ENCODE assay signal across 16 mouse cellular contexts in the genomic region with DNA sequence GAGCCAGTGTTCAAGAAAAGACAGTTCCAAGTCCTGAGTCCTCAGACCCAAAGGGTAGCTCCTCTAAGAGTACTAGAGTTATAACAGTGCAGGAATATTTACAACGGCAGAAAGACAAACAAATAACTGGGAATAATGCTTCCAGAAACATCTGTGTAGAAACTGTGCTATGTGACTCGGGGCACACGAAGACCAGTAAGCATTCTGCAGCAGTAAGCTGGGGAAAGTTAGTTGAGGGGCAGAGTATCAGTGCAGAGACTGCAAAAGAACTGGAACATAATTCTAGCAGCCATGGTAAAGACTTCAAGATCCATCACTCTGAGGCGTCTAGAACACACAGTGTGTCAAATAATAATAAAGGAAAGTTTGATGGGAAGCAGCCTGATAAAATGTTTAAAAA.
"Had no signal": no experiment of that assay in that cellular context is flagged by ENCODE, and none has a peak within 500 bp of the region (broad histone marks: within the 10 kb centered on the region; RNA-seq: fewer than 3 reads in every experiment).

No protein-coding gene starts in this region.

- H3K4me1 ChIP-seq: neural tube, embryonic 13.5 days; neural tube, embryonic 15.5 days; stomach, embryonic 15.5 days had no signal

- H3K4me3 ChIP-seq: neural tube, embryonic 13.5 days; neural tube, embryonic 15.5 days; stomach, embryonic 15.5 days had no signal

- H3K27me3 ChIP-seq: neural tube, embryonic 13.5 days; neural tube, embryonic 15.5 days; stomach, embryonic 15.5 days had no signal

- H3K9ac ChIP-seq: neural tube, embryonic 13.5 days; neural tube, embryonic 15.5 days; stomach, embryonic 15.5 days had no signal

- H3K27ac ChIP-seq: neural tube, embryonic 13.5 days; neural tube, embryonic 15.5 days; stomach, embryonic 15.5 days; stomach, postnatal 0 days had no signal

- H3K4me2 ChIP-seq: neural tube, embryonic 13.5 days; neural tube, embryonic 15.5 days; stomach, embryonic 15.5 days had no signal

- DNase-seq: retina, postnatal 1 day; right cerebral cortex, adult 18-20 months; right cerebral cortex, postnatal 14 days; right cerebral cortex, postnatal 25 days; right cerebral cortex, postnatal 4 days; spleen, adult 18-20 months; thymus, adult 18-20 months; thymus, adult 2 months; thymus, postnatal 14 days; thymus, postnatal 25 days; thymus, postnatal 36 days; thymus, postnatal 4 days had no signal

- H3K9me3 ChIP-seq: neural tube, embryonic 13.5 days; neural tube, embryonic 15.5 days; stomach, embryonic 15.5 days had no signal
